Mouse (Mus musculus) kidney, embryonic 16.5 days (tissue): ENCODE measurements around the gene Trim72. TPM values are rescaled to one million over a fixed set of nuclear protein-coding genes. Genes with fewer than 3 reads are reported as not detected.

Source experiments
- ATAC-seq: fragments of 200-750 bp; cut with Nextera tagmentation; 2 replicates; pipeline ENCODE4 v1.8.0; 2017; ENCODE audit warnings: moderate TSS enrichment; ENCODE audit not compliant: low FRiP score, low TSS enrichment
- H3K27ac ChIP-seq: fragments of 300-500 bp; sonication (generic); 2 replicates; pipeline ENCODE4 v1.5.1; 2014; ENCODE audit warnings: low read length
- H3K27me3 ChIP-seq: fragments of 300-500 bp; sonication (generic); 2 replicates; pipeline ENCODE4 v1.6.1; 2014; ENCODE audit warnings: low read length, control low read depth, mixed read lengths; ENCODE audit not compliant: insufficient read depth
- H3K36me3 ChIP-seq: fragments of 300-500 bp; sonication (generic); 2 replicates; pipeline ENCODE4 v1.6.1; 2014; ENCODE audit warnings: low read length, control low read depth, mixed read lengths; ENCODE audit not compliant: insufficient read depth
- H3K4me1 ChIP-seq: fragments of 300-500 bp; sonication (generic); 2 replicates; pipeline ENCODE4 v1.6.1; 2014; ENCODE audit warnings: low read length, control low read depth, mixed read lengths; ENCODE audit not compliant: insufficient read depth
- H3K4me2 ChIP-seq: fragments of 300-500 bp; sonication (generic); replicated peaks from 2 replicates; pipeline ENCODE4 v1.6.1; 2014; ENCODE audit warnings: low read depth, low read length
- H3K4me3 ChIP-seq: fragments of 300-500 bp; sonication (generic); 2 replicates; pipeline ENCODE4 v1.5.1; 2014; ENCODE audit warnings: mild to moderate bottlenecking, low read length
- H3K9ac ChIP-seq: fragments of 300-500 bp; sonication (generic); replicated peaks from 2 replicates; pipeline ENCODE4 v1.6.1; 2014; ENCODE audit warnings: low read length
- H3K9me3 ChIP-seq: fragments of 300-500 bp; sonication (generic); 2 replicates; pipeline ENCODE4 v1.6.1; 2016; ENCODE audit warnings: low read length, control low read depth
- WGBS: fragments of 180-500 bp; shearing (Covaris S2); extraction: QIAGEN DNeasy Blood & Tissue Kit; methylation state at CpG from one replicate; pipeline ENCODE4 v1.1.7; 2014; 5-methylcytosine and 5-hydroxymethylcytosine counted together
- polyA plus RNA-seq: library from polyadenylated mRNA; unstranded; fragments of >200 nt; fragmentation: Nextera tagmentation; extraction: Ambion mirVana; gene quantifications from 2 replicates; pipeline ENCODE4 v1.2.1, GENCODE M21; 2015

Gene Trim72
- polyA plus RNA-seq, result 0.16 and 0.23 TPM in 2 replicates

DNA sequence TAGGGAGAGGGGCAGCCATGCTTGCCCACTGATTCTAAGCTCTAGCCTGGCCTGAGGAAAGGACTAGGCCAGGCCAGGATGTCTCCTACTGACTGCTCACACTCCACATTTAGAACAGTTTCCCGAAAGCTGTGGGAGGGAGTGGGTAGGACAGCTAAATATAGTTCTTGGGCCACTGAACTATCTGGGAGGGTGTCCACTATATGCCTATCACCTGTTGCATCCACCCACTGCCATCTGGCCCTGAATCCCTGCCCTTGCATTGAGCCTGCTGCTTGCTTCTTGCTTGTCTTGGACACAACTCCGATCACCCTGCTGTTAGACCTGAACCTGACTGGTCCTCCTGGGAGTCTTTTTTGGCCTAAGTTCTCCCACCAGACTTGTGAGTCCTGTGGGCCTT lies at the start of gene Trim72:
TSS of gene Trim72 (plus strand) at position 262 of the 400 bp plus-strand sequence.
- peak within 1 kb of the TSS; percentile 56 for H3K9ac ChIP-seq

DNA sequence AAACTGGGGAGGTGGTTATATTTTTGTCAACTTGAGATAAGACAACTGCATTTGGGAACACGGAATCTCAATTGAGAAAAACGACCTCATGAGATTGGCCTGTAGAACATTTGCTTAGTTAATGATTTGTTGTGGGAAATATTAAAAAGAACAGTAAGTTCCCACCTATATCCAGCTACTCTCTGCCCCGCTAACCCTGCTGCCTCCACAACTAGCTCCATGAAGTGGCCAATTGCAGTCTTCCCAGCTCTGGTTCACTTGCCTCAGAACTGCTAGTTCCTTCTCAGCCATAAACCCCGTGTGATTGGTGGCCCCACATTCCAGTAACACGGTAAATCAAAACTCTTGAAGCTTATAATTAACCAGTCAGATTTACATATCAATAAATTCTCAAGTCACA lies 44.4 kb upstream of the Trim72 start:
- Histone ChIP-seq H3K4me1 (no peaks in the 10 kb centered on the region), H3K27ac (no peak overlapping the region), H3K27me3 (no peaks in the 10 kb centered on the region), H3K9me3 (no peaks in the 10 kb centered on the region), H3K4me3 (no peak overlapping the region), H3K36me3 (no peaks in the 10 kb centered on the region), H3K4me2 (no peak overlapping the region), H3K9ac (no peak overlapping the region)
- ATAC-seq, result no peak
- 48% methylated on average over 5 of the region's 5 CpGs for WGBS

More for the DNA sequence above, at the start of gene Trim72:
- ATAC-seq, result no peak
- Histone ChIP-seq H3K4me1 (peaks cover 29% of the 10 kb centered on the region), H3K27me3 (no peaks in the 10 kb centered on the region), H3K36me3 (no peaks in the 10 kb centered on the region), H3K4me3 (peak within 1 kb of the TSS; percentile 27), H3K4me2 (peak within 1 kb of the TSS; percentile 50), H3K9me3 (0 out of 2 replicates have a peak, but pooled peaks cover 2% of the 10 kb centered on the region), H3K27ac (peak within 1 kb of the TSS; percentile 96)
- WGBS, result 65% methylated on average over 2 of the region's 2 CpGs

DNA sequence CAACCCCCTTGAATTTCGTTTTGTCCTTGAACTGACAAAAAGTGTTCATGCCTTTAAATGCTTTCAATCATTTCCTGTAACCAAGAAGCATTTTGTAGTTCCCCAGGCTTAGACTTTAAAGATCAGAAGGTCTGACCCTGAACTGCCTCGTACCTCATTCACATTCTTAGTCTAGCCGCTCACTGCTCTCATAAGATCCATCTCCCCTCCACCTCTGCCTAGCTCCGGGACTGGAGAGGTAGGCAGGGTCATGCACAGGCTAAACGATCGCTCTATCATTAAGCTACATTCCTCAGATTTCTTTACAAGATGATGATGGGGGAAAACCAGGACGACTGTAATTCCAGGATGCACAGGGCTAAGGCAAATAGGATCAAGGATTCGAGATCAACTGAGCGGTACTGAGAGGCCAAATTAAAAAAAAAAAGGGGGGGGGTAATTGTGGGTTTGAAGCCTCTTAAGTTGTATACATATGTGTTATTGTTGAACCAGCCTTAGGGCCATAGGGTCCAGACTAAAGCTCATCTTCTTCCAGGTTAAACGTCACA lies 37.3 kb upstream of the Trim72 start:
- peak overlapping the region; percentile 98 for H3K27ac ChIP-seq
- peak overlapping the region; percentile 99 for H3K4me3 ChIP-seq
- 4% methylated on average over 10 of the region's 10 CpGs for WGBS
- peaks cover 24% of the 10 kb centered on the region for H3K4me1 ChIP-seq
- no peaks in the 10 kb centered on the region for H3K9me3 ChIP-seq
- H3K4me2 ChIP-seq, result peak overlapping the region; percentile 62
- H3K27me3 ChIP-seq, result no peaks in the 10 kb centered on the region
- H3K9ac ChIP-seq, result peak overlapping the region; percentile 100
- no peak; the same call in 1 of the 2 replicates for ATAC-seq
- peaks cover 16% of the 10 kb centered on the region for H3K36me3 ChIP-seq

- under 1% methylated on average over 91 of the region's 92 CpGs for WGBS
- ATAC-seq, result peak; percentile 96
Measured at GRCm38 (mm10) chr7:127967004-127967921, 36.5 kb upstream of the Trim72 start, which contains the start of gene Fus. Gene Fus, plus strand, starts transcription at chr7:127967457.

DNA sequence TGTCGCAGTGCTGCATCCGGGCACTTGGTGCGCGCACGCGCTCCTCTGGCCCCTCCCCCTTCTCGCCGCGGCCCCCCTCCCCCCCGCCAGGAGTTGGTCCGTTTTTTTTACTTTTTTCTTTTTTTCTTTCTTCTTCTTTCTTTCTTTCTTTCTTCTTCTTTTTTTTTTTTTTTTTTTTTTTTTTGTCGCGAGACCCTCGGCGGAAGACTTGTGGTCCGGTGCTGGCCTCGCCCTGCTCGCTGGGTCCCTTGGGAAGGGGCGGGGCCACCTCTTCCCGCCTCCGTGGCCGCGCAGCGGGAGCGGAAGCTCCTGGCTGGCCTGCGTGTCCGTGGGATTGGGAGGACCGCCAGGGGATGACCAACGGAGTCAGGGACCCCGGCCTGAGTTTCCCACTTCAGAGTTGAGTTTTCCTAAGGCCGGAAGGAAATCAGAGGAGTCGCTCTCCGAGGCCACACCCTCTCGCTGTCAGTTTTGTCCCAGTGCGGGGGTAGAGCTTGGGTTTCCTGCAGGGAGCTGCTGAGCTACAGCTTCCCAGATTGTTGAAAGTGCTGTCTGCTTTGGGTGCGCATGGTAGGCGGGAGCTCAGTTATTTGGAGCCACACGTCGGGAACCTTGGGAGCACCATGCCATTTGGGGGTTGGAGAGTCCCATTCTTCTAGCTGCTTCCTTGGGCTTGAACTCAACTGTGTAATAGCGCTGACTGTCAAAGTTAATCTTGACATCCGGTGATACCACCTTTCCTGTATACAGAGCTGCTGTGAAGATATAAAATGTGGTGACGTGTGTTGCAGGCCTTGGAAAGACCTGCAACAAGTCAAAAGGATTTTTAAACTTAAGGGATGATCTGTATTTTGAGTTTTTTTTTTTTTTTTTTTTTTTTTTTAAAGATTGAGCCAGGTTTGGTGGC lies 35.6 kb upstream of the Trim72 start:
- Histone ChIP-seq H3K4me2 (peak overlapping the region; percentile 56), H3K4me1 (peaks cover 24% of the 10 kb centered on the region), H3K9ac (peak overlapping the region; percentile 100), H3K27me3 (no peaks in the 10 kb centered on the region), H3K36me3 (peaks cover 33% of the 10 kb centered on the region), H3K4me3 (peak overlapping the region; percentile 99), H3K27ac (peak overlapping the region; percentile 98), H3K9me3 (no peaks in the 10 kb centered on the region)
- peak; percentile 64 for ATAC-seq
- under 1% methylated on average over 40 of the region's 42 CpGs for WGBS

More at GRCm38 (mm10) chr7:127967004-127967921, 36.5 kb upstream of the Trim72 start, which contains the start of gene Fus:
- peaks cover 25% of the 10 kb centered on the region for H3K36me3 ChIP-seq
- no peaks in the 10 kb centered on the region for H3K9me3 ChIP-seq
- peak within 1 kb of the TSS; percentile 98 for H3K27ac ChIP-seq
- no peaks in the 10 kb centered on the region for H3K27me3 ChIP-seq
- H3K4me1 ChIP-seq, result peaks cover 24% of the 10 kb centered on the region
- peak within 1 kb of the TSS; percentile 99 for H3K4me3 ChIP-seq
- H3K4me2 ChIP-seq, result peak within 1 kb of the TSS; percentile 62
- H3K9ac ChIP-seq, result peak within 1 kb of the TSS; percentile 100

DNA sequence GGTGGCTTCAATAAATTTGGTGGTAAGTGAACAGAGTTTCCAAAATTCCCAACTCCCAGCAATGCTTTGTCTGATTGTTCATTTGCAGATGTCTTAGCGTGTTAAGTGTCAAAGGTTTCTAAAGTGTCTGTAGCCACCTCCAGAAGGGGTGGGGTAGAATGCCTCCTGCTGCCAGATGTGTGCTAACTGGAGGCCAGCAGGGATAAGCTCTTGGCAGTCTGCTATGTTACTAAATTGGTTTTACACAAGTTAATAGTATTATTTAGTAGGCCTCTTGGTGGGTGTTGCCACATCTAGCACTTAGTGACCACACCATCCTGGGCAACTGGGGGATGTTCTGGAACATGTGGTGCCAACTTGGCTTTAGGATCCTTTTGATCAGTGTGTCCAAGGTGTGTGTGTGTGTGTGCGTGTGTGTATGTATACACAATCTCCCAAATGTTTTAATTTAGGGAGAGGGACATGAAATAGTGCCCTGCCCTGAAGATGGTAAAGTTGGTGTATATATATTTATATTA lies 29.3 kb upstream of the Trim72 start:
- Histone ChIP-seq H3K36me3 (peaks cover 86% of the 10 kb centered on the region), H3K9ac (no peak overlapping the region), H3K4me3 (no peak overlapping the region), H3K27me3 (no peaks in the 10 kb centered on the region), H3K4me2 (no peak overlapping the region), H3K4me1 (peaks cover 10% of the 10 kb centered on the region), H3K27ac (no peak overlapping the region), H3K9me3 (no peaks in the 10 kb centered on the region)
- 92% methylated on average over 2 of the region's 2 CpGs for WGBS
- no peak for ATAC-seq

- WGBS, result 93% methylated on average over 2 of the region's 2 CpGs
- Histone ChIP-seq H3K4me1 (no peaks in the 10 kb centered on the region), H3K36me3 (peaks cover 91% of the 10 kb centered on the region), H3K4me2 (no peak overlapping the region), H3K9me3 (no peaks in the 10 kb centered on the region), H3K27me3 (no peaks in the 10 kb centered on the region), H3K27ac (no peak overlapping the region), H3K4me3 (no peak overlapping the region), H3K9ac (no peak overlapping the region)
- ATAC-seq, result no peak; the same call in 1 of the 2 replicates
Measured at GRCm38 (mm10) chr7:127978856-127979255, 24.9 kb upstream of the Trim72 start.

DNA sequence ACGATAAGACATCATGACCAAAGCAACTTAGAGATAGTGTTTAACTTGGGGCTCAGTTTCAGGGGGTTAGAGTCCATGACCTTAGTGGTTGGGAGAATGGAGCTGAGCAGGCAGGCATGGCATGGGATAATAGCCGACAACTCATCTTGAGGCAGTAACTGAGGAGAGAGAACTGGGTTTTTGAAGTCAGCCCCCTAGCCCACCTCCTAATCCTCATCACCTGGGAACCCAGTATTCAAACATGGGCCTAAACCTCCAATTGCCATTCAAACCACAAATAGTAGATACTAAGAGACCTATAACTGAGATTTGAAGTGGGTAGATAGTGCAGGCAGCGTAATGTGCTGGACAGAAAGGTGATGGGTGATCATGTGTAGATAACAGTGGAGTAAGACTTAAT lies 23.1 kb upstream of the Trim72 start:
- Histone ChIP-seq H3K27me3 (no peaks in the 10 kb centered on the region), H3K9me3 (no peaks in the 10 kb centered on the region), H3K9ac (no peak overlapping the region), H3K4me1 (no peaks in the 10 kb centered on the region), H3K4me2 (no peak overlapping the region), H3K4me3 (no peak overlapping the region), H3K36me3 (peaks cover 92% of the 10 kb centered on the region), H3K27ac (no peak overlapping the region)
- 92% methylated on average over 3 of the region's 3 CpGs for WGBS
- no peak for ATAC-seq

GRCm38 (mm10) chr7:127988904-127989303 lies 14.8 kb upstream of the Trim72 start:
- Histone ChIP-seq H3K36me3 (peaks cover 49% of the 10 kb centered on the region), H3K27me3 (no peaks in the 10 kb centered on the region), H3K4me2 (no peak overlapping the region), H3K9me3 (no peaks in the 10 kb centered on the region), H3K9ac (no peak overlapping the region), H3K4me3 (no peak overlapping the region), H3K27ac (no peak overlapping the region), H3K4me1 (peaks cover 19% of the 10 kb centered on the region; the same call in 1 of the 2 replicates)
- WGBS, result 75% methylated on average over 1 of the region's 1 CpGs
- ATAC-seq, result no peak
